Mouse (Mus musculus) heart, embryonic 12.5 days (tissue): ENCODE results near the gene Dhx34. TPM values are rescaled to one million over a fixed set of nuclear protein-coding genes. Genes with fewer than 3 reads are reported as not detected.
A peak's percentile ranks its signal among the peaks of the same experiment; 100 is the strongest.

Source experiments
- ATAC-seq: fragments of 200-750 bp; cut with Nextera tagmentation; 2 replicates; pipeline ENCODE4 v1.8.0; 2017; ENCODE audit warnings: moderate TSS enrichment, moderate library complexity; ENCODE audit not compliant: insufficient number of reproducible peaks, low FRiP score
- H3K27ac ChIP-seq: fragments of 300-500 bp; sonication (generic); 2 replicates; pipeline ENCODE4 v1.5.1; 2016; ENCODE audit warnings: mild to moderate bottlenecking, moderate library complexity; ENCODE audit not compliant: poor library complexity, severe bottlenecking
- H3K27me3 ChIP-seq: fragments of 300-500 bp; sonication (generic); replicated peaks from 2 replicates; pipeline ENCODE4 v1.6.1; 2016; ENCODE audit warnings: mild to moderate bottlenecking, moderate library complexity
- H3K36me3 ChIP-seq: fragments of 300-500 bp; sonication (generic); 2 replicates; pipeline ENCODE4 v1.6.1; 2016; ENCODE audit warnings: mild to moderate bottlenecking, moderate library complexity
- H3K4me1 ChIP-seq: fragments of 300-500 bp; sonication (generic); replicated peaks from 2 replicates; pipeline ENCODE4 v1.6.1; 2016; ENCODE audit warnings: mild to moderate bottlenecking
- H3K4me2 ChIP-seq: fragments of 300-500 bp; sonication (generic); 2 replicates; pipeline ENCODE4 v1.6.1; 2016; ENCODE audit warnings: mild to moderate bottlenecking, moderate library complexity
- H3K4me3 ChIP-seq: fragments of 300-500 bp; sonication (generic); 2 replicates; pipeline ENCODE4 v1.5.1; 2016; ENCODE audit warnings: mild to moderate bottlenecking
- H3K9ac ChIP-seq: fragments of 300-500 bp; sonication (generic); 2 replicates; pipeline ENCODE4 v1.6.1; 2016; ENCODE audit warnings: mild to moderate bottlenecking, moderate library complexity
- H3K9me3 ChIP-seq: fragments of 300-500 bp; sonication (generic); replicated peaks from 2 replicates; pipeline ENCODE4 v1.6.1; 2016; ENCODE audit warnings: mild to moderate bottlenecking, moderate library complexity
- WGBS: fragments of 180-500 bp; shearing (Covaris S2); methylation state at CpG from one replicate; pipeline ENCODE4 v1.1.7; 2016; 5-methylcytosine and 5-hydroxymethylcytosine counted together
- polyA plus RNA-seq: library from polyadenylated mRNA; unstranded; fragments of >200 nt; fragmentation: Nextera tagmentation; extraction: Ambion mirVana; gene quantifications from 2 replicates; pipeline ENCODE4 v1.2.1, GENCODE M21; 2016

The Dhx34 gene
- polyA plus RNA-seq, 1 experiment from 2014 or later: 11.9 TPM

- peaks cover 28% of the 10 kb centered on the region for H3K27me3 ChIP-seq
These were observed 60.5 kb downstream of the Dhx34 start for GRCm38 (mm10) chr7:16161302-16161701.

GRCm38 (mm10) chr7:16160702-16161101 is 61.1 kb downstream of the Dhx34 start:
- no peaks in the 10 kb centered on the region for H3K36me3 ChIP-seq
- no peak overlapping the region for H3K27ac ChIP-seq
- H3K9me3 ChIP-seq: peaks cover 3% of the 10 kb centered on the region
- no peak overlapping the region for H3K4me2 ChIP-seq
- H3K9ac ChIP-seq: no peak overlapping the region
- ATAC-seq: no peak
- H3K4me3 ChIP-seq: no peak overlapping the region
- peaks cover 14% of the 10 kb centered on the region for H3K4me1 ChIP-seq
- 57% methylated on average over 3 of the region's 3 CpGs for WGBS
- peaks cover 28% of the 10 kb centered on the region for H3K27me3 ChIP-seq

More at GRCm38 (mm10) chr7:16161302-16161701, 60.5 kb downstream of the Dhx34 start:
- ATAC-seq: no peak
- Histone ChIP-seq H3K36me3 (no peaks in the 10 kb centered on the region), H3K4me2 (no peak overlapping the region), H3K9ac (no peak overlapping the region), H3K27ac (no peak overlapping the region), H3K4me1 (peaks cover 11% of the 10 kb centered on the region), H3K4me3 (no peak overlapping the region), H3K9me3 (peaks cover 3% of the 10 kb centered on the region)
- WGBS: 81% methylated on average over 9 of the region's 9 CpGs

GRCm38 (mm10) chr7:16158735-16159134 is 63.1 kb downstream of the Dhx34 start:
- Histone ChIP-seq H3K4me1 (peaks cover 14% of the 10 kb centered on the region), H3K4me3 (peak overlapping the region; percentile 17)
- ATAC-seq: no peak

GRCm38 (mm10) chr7:16156105-16156714 is 65.6 kb downstream of the Dhx34 start:
- WGBS: 32% methylated on average over 8 of the region's 8 CpGs
- no peak overlapping the region for H3K4me2 ChIP-seq
- peaks cover 28% of the 10 kb centered on the region for H3K27me3 ChIP-seq
- no peak overlapping the region for H3K4me3 ChIP-seq
- no peaks in the 10 kb centered on the region for H3K36me3 ChIP-seq
- H3K27ac ChIP-seq: peak overlapping the region; percentile 48
- H3K4me1 ChIP-seq: peaks cover 14% of the 10 kb centered on the region
- H3K9ac ChIP-seq: no peak overlapping the region
- ATAC-seq: no peak
- H3K9me3 ChIP-seq: peaks cover 2% of the 10 kb centered on the region

More at GRCm38 (mm10) chr7:16158735-16159134, 63.1 kb downstream of the Dhx34 start:
- Histone ChIP-seq H3K27ac (no peak overlapping the region), H3K4me2 (peak overlapping the region; percentile 54), H3K27me3 (peaks cover 28% of the 10 kb centered on the region), H3K9ac (peak overlapping the region; percentile 29; the same call in 1 of the 2 replicates), H3K9me3 (peaks cover 3% of the 10 kb centered on the region), H3K36me3 (no peaks in the 10 kb centered on the region)
- WGBS: 8% methylated on average over 39 of the region's 39 CpGs

GRCm38 (mm10) chr7:16155132-16155872 is 66.5 kb downstream of the Dhx34 start:
- Histone ChIP-seq H3K9me3 (no peaks in the 10 kb centered on the region), H3K4me2 (no peak overlapping the region), H3K27ac (0 out of 2 replicates have a peak overlapping the region, but pooled peaks have one; percentile 24), H3K27me3 (peaks cover 25% of the 10 kb centered on the region), H3K9ac (no peak overlapping the region), H3K36me3 (no peaks in the 10 kb centered on the region), H3K4me3 (no peak overlapping the region), H3K4me1 (peaks cover 14% of the 10 kb centered on the region)
- WGBS: 35% methylated on average over 9 of the region's 9 CpGs
- no peak for ATAC-seq

- no peak overlapping the region for H3K4me3 ChIP-seq
- H3K4me2 ChIP-seq: no peak overlapping the region
- peak; percentile 60; the same call in 1 of the 2 replicates for ATAC-seq
- no peaks in the 10 kb centered on the region for H3K9me3 ChIP-seq
- no peak overlapping the region for H3K9ac ChIP-seq
- H3K27ac ChIP-seq: no peak overlapping the region
- no peaks in the 10 kb centered on the region for H3K36me3 ChIP-seq
- peaks cover 9% of the 10 kb centered on the region for H3K4me1 ChIP-seq
- WGBS: 17% methylated on average over 10 of the region's 10 CpGs
- H3K27me3 ChIP-seq: peaks cover 14% of the 10 kb centered on the region
These were observed 68.3 kb downstream of the Dhx34 start for GRCm38 (mm10) chr7:16153522-16153921.

- no peak overlapping the region for H3K4me2 ChIP-seq
- H3K27ac ChIP-seq: no peak overlapping the region
- H3K4me1 ChIP-seq: no peaks in the 10 kb centered on the region; the same call in 1 of the 2 replicates
- no peak overlapping the region for H3K4me3 ChIP-seq
- no peak overlapping the region for H3K9ac ChIP-seq
- no peaks in the 10 kb centered on the region for H3K36me3 ChIP-seq
- no peaks in the 10 kb centered on the region for H3K9me3 ChIP-seq
- H3K27me3 ChIP-seq: peaks cover 31% of the 10 kb centered on the region
- WGBS: 60% methylated on average over 9 of the region's 9 CpGs
- ATAC-seq: no peak
These were observed 71.4 kb downstream of the Dhx34 start for GRCm38 (mm10) chr7:16150191-16151145.

GRCm38 (mm10) chr7:16149241-16149640 is 72.6 kb downstream of the Dhx34 start:
- H3K9me3 ChIP-seq: no peaks in the 10 kb centered on the region
- no peaks in the 10 kb centered on the region for H3K4me1 ChIP-seq
- no peak overlapping the region for H3K9ac ChIP-seq
- no peak overlapping the region for H3K4me2 ChIP-seq
- peaks cover 40% of the 10 kb centered on the region for H3K27me3 ChIP-seq
- no peaks in the 10 kb centered on the region; the same call in 1 of the 2 replicates for H3K36me3 ChIP-seq
- no peak for ATAC-seq
- 55% methylated on average over 5 of the region's 5 CpGs for WGBS
- no peak overlapping the region for H3K27ac ChIP-seq
- no peak overlapping the region for H3K4me3 ChIP-seq

- no peak for ATAC-seq
These were observed 74.2 kb downstream of the Dhx34 start for GRCm38 (mm10) chr7:16147643-16148042.

More at GRCm38 (mm10) chr7:16147643-16148042, 74.2 kb downstream of the Dhx34 start:
- 8% methylated on average over 15 of the region's 15 CpGs for WGBS
- Histone ChIP-seq H3K4me2 (no peak overlapping the region), H3K4me3 (no peak overlapping the region), H3K27ac (no peak overlapping the region), H3K9ac (no peak overlapping the region), H3K27me3 (peaks cover 40% of the 10 kb centered on the region), H3K9me3 (no peaks in the 10 kb centered on the region), H3K4me1 (no peaks in the 10 kb centered on the region), H3K36me3 (no peaks in the 10 kb centered on the region; the same call in 1 of the 2 replicates)
